Mouse (Mus musculus): ENCODE results near the gene 1110059E24Rik.

DNA sequence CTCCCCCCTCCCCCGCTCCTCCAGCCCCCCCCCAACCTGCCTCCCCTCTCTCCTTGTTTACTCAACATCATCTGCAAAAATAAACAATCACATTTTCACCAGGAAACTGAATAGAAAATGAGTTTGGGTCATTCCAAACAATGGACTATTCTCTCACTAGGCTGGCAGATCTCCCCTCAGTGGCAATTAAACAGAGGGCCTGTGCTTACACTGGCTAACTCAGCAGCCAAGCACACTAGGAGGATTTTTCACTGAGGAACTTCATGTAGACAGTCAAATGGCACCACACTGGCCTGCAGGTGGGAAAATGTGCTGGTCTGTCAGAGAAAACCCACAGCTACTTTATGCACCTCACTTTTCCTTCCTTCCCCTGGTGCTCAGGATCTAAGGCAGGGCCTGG lies 23.3 kb downstream of the 1110059E24Rik start:
- TF ChIP-seq CTCF (IDR thresholded peaks at IDR 0.05; ENCODE audit: borderline replicate concordance, control insufficient read depth, extremely low read depth, insufficient read depth, low read length, poor library complexity) (no peak), POLR2A (IDR thresholded peaks at IDR 0.05; ENCODE audit: control insufficient read depth, extremely low read depth, insufficient read depth, low read length, poor library complexity) (no peak)

Measured in thymus, adult 2 months (tissue).